Mouse (Mus musculus) right cerebral cortex, adult 2 months (tissue): ENCODE measurements around the gene Adam10.

ENCODE experiments used
- DNase-seq, 2 experiments: peaks; one replicate each; pipeline ENCODE4 v3.0.0; 2021 to 2022; ENCODE audit warnings: low spot score in 2 of 2

Adam10 gene

DNA sequence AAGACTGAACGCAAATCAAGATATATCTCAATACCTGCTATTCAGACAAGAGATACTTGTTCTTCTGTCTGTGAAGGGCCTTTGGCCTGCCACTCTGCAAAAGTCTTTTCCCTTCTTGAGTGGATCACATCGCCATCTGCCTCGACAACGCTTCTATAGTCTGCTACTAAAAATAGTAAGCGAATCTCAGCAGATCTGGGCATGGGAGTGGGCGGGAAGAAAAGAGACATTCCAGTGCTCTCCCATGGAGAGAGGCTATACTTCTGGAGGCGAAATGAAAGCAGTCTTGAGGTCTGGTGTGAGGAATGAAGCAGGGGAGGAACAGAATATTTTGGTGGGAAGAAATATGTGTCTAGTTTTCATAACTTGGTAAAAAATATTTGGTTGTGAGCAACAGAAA, 109.9 kb downstream of the Adam10 start:
- peak; percentile 58 to 61 for DNase-seq

DNA sequence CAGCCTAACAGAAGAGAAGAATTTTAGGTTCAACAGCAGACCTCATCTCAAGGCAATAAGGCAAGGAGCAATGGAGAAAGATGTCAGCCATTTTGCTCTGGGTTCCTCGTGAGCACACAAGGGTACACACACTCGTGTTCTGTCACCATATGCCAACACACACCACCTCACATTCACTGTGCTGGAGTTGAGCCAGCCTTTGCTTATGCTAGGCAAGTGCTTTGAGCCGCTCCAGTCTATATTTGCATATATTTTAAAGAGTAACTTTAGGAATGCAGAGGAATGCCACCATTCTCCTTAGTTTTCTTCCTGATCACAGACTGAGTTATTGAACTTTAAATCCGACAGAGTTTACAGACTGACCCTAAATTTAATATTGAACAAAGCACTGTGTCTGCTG, 111.8 kb downstream of the Adam10 start:
- no peak for DNase-seq

- no peak for DNase-seq
Observed at GRCm38 (mm10) chr9:70794643-70795438, 116.0 kb downstream of the Adam10 start.

DNA sequence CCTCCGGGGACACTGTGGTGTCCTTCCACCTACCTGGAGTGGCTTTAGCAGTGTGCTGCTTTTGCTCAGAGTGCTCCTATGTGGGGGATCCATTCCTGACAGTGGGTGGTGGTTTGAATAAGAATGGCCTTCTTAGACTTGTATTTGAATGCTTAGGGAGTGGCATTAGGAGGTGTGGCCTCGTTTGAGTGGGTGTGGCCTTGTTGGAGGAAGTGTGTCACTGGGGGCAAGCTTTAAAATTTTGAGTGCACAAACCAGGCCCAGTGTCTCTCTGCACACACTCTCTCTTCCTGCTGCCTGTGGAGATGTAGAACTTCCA, 116.6 kb downstream of the Adam10 start:
- DNase-seq: no peak

DNA sequence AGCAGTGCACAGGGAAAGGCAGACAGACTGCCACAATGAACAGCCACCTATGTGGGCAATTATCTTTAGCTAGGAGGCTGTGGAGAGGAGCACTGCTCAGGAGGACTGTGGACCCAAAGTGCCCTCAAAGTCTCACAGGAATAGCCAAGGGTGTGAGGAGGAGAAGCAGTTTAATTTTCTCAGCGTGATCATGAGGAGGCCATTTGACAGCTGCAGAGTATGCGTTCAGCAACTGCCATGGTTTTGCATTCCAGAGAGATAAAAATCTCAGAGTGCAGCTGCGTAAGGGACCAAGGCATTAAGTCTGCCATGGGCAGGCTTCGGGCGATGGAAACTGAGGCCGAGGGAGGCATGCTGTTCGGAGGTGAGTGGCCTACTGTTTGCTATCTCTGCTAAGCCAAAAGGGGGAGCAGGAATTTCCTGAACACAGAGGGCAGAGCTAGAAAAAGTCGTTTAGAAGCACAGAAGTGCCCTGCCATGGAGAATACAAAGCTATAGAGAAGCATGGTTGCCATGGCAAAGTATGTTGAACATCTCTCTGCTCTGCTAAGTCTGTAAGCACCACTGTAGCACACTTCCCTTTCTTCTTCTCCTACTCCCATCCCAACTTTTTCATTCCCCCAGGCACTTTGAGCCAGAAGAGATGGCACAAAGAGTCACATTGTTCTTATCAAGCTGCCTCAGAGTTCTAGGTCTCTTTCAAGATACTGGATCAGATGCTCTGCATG, 122.0 kb downstream of the Adam10 start:
- DNase-seq: no peak

DNA sequence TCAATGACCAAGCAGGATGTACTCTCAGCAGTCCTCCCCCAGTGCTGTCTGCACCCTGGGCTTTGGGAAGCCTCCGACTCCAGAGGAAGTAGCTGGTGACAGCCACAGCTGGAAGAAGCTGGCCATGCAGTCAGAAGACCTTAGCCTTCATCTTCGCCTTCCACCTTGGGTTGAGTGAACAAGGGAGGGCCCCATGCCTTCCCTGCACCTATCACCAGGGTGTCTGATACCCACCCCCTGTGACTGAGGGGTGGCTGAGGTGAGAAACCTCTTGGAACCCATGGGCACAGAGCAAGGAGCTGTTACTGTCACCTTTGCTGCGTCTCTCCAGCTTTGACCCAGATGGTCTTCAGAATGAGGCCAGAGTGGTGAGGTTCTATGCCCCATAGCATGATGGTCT, 123.0 kb downstream of the Adam10 start:
- no peak for DNase-seq

GRCm38 (mm10) chr9:70802816-70803215, 124.0 kb downstream of the Adam10 start:
- DNase-seq: no peak

- no peak for DNase-seq
Observed at GRCm38 (mm10) chr9:70806069-70806468, 127.3 kb downstream of the Adam10 start.

DNA sequence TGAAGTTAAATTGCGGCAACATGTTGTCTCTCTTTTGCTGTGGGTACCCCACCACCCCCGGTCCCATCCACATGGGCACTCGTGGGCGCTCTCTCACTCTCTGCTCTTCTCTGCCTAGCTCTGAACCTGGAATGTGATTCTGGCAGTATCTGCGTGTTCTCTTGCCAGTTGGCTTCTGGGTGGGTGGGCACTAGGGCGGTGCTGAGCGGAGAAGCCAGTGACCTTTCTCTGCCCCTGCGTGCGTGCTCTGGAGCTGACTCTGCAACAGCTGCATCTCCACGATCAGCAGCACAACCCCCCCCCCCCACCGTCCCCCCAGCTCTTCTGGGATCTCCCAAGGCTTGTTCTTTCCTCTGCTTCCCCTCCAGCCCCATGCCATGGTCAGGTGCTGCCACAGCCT, 128.9 kb downstream of the Adam10 start:
- no peak for DNase-seq

DNA sequence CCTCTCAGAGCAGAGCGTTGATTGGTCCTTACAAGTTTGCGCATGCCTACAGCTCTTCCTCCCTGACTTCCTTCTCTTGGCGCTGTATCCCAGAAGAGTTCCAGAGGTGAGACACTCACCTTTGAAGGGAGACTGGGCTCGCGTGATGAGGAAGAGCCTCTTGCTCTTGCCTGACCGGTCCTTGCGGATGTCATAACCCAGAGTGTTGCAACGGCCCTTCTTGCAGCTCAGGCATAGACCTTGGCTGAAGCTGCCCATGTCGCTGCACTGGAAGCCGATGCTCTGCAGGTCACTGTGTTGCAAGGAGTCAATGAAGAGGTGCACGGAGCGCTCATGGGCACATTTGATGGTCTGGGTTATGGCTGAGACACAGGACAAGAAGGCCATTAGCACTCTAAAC, 133.8 kb downstream of the Adam10 start:
- no peak for DNase-seq

DNA sequence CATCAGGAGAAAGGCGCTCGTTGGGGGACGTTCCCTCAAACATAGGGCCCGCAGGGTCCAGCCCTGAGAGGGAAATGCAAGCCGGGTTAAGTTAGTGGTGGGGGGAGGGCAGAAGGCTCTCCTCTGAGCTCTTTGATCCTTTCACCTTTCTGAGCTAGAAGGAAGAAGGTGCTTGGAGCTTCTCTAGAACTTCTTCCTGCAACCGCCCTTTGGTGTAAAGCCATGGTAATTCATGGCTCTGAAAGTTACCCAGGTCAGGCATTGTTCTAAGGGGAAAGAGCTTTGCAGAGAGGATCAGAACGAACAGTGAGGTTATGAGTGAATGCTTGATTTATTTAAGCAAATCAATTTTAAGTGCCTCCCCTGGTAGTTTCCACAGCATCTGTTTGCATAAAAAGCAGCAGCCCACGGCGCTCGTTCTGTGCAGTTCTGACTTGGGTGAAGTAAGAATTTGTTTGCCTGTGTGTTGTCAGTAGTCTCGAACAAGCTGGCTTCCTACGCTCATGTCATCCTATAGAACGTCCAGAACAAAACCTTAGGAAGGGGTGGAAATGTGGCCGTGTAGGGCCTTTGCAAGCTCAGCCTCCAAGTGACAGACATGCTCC, 138.0 kb downstream of the Adam10 start:
- peak; percentile 59 to 65 for DNase-seq

DNA sequence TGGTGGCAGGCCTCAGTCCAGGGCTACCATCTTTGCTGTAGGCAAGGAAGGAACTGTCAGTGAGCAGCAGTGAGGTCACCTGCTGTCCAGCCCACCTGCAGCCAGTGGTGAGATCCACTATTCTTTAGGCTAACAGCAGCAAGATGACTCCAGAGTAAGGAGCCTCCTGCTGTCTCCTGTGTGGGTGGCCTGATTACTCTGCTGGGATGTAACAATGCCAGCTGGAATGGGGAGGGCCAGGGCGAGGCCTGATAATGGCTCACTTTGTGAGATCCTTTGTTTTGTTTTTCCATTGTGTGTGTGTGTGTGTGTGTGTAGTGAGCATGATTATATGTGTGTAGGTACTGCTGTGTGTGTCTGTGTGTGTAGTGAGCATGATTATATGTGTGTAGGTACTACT, 138.6 kb downstream of the Adam10 start:
- peak; percentile 14 to 16 for DNase-seq

- no peak for DNase-seq
Observed at GRCm38 (mm10) chr9:70818739-70819138, 139.9 kb downstream of the Adam10 start.

- no peak for DNase-seq
Observed at GRCm38 (mm10) chr9:70824103-70824502, 145.3 kb downstream of the Adam10 start.

DNA sequence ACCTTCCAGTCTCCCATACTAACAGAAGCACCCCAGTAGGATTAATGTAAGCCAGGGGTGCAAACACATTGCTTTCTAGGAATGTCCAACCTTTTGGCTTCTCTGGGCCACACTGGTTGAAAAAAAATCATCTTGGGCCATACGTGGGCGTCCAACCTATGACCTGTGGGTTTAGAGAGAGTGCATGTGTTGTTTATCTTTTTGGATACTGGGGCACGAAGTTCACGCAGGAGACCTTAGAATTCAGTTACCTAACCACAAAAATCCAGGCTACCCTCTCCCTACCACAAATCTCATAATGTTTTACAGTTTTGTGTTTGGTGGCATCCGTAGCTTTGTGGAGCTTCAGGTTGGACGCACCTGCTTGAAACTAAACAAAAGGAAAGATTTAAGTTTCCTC, 149.1 kb downstream of the Adam10 start:
- DNase-seq: no peak
